Mouse (Mus musculus) embryo, embryonic 11 days (tissue): ENCODE measurements at regions not wholly inside any gene's neighbourhood (a gene's known extent, or its start where the extent isn't known, plus 50 kb on each side); places are given as distances from the start of the nearest gene placed in this dataset.

Source experiments
- DNase-seq: peaks from one replicate; pipeline ENCODE4 v3.0.0-alpha.2; 2015

DNA sequence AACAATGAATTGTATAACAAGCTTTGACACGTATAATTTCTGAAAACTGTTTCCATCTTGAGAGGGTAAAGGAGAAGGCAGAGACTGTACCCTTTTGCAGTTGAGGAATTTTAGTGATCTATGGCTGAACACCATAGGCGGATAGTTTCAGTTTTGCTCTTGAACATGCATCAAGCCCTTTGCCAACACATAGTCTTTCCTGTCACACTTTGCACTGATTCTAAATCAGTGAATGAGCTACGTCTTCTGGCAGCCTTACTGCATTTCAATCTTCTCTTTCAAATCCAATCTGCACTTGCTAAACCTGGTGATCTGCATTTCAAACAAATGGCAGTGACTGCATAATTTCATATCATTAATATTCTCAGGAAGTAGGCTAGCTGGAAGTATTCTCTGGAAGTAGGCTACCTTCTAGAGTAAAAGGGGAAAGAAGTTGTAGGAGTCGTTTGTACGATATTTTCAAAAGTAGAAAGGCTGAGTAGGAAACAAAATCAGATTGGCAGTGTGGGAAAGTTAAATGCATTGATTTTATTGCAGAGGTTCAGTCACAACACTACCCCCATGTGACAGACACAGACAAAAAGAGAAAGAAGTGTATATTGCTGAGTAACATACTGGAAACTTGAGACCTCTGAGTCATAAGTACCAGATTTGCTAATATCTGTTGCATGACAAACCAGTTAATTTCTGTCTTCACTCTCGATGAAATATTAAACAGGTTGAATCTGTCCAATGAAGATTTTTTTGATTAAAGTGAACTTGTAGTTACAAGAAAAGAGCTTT lies 983.3 kb upstream of the Nr2f1 start:
- no peak for DNase-seq

DNA sequence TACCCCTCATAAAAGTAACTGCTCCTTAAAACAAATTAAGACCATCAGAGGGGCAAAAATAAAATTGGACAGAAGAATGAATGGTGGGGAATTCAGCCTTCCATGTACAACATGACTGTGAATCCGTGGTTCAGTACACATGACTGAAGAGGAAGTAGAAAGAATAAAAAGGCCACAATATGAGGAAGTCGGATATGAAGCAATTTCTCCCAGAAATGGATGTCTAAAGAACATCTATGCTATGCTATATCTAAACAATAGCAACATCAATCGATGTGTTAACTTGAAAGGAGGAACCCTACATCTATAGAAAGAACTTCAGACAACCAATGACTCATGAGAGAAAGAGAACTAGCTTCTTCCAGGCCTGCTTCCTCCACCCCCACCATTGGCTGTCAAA lies 959.2 kb upstream of the Nr2f1 start:
- DNase-seq = no peak

DNA sequence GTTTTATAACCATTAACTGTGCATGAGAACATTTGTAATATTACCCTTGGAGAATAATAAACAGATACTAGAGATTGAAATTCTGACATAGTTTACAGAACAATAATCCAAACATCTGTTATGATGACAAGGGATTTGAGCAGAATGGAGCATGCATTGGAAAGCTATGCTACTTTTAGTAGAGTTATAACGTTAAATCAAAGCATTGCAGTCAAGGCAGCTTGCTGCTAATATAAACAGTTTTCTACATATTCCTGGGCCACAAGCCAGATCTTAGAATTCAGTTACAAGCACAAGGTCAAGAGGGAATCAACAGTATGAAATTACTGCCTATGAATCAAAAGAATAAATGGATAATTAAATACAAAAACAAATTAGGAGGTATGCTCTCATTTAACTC lies 943.3 kb upstream of the Nr2f1 start:
- DNase-seq = no peak

DNA sequence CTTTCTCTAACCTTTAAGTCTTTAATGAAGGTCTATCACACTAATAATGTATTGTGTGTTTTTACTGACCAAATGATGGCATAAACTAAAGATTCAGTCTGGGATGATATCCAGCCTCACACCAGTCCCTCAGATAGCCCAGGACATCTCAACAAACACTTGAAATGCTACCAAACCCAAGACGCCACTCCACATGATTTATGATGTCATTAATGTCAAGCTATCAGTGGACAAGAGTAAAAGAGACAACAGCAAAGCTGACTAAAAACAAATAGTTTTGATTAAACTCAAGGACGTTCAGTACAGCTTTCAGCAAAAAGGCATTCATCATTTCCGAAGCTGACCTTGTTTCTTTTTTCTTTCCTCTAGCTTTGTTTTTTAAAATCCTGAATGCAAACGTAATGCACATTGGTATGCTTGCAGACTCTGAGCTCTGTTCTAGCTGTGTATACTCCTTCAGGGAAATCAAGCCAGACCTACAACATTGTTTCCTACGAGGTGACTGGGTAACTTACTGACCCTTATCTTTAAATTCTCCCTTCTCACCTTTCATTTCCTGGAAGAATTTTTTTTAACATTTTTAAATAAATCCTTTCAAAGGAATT lies 941.9 kb upstream of the Nr2f1 start:
- no peak for DNase-seq

DNA sequence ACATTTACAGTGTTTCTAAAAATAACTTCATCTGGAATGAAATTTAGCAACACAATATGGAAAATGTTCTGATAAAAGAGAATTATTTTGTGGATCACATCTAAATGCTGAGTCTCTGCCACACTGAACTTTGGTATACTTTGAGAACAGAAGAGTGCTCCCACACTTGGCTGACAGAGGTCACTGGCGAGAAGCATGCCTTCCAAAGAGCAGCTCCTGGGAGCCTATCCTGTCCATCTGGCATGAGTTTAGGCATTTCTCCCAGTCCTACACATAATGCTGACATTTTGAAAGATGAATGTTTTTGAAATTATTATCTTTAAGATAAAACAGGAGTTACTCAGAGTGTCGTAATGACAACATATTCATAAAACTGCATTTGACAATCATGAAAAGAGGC lies 939.2 kb upstream of the Nr2f1 start:
- DNase-seq = peak; percentile 61

DNA sequence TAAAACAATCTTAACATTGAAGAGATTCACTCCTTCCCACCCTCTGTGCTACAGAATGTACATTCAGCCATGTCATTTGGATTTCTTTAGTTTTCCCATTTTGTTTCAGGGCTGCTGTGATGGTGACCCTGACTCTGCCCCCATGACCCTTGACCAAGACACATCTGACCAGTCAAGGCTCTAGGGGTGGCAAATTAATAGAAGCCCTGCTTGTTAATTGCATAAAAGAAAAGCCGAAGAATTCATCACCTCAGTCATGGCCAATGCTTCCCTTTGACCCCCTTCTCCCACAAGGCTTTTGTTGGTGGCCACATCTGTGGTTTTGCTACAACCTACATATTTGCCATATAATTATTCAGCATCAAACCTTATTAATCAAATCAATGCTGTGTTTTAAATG lies 937.2 kb upstream of the Nr2f1 start:
- peak; percentile 43 for DNase-seq
